Mouse (Mus musculus) stomach, postnatal 0 days (tissue): ENCODE results near the gene Gfra1. TPM values are rescaled to one million over a fixed set of nuclear protein-coding genes. Genes with fewer than 3 reads are reported as not detected.

Experiments
- ATAC-seq: fragments of 200-750 bp; cut with Nextera tagmentation; 2 replicates; pipeline ENCODE4 v1.8.0; 2017; ENCODE audit not compliant: low FRiP score, low TSS enrichment
- DNase-seq: peaks from one replicate; pipeline ENCODE4 v3.0.0-alpha.2; 2016; ENCODE audit warnings: low spot score
- H3K27ac ChIP-seq: fragments of 300-500 bp; sonication (generic); replicated peaks from 2 replicates; pipeline ENCODE4 v1.5.1; 2014; ENCODE audit warnings: mild to moderate bottlenecking, control low read depth
- H3K27me3 ChIP-seq: fragments of 300-500 bp; sonication (generic); 2 replicates; pipeline ENCODE4 v1.6.1; 2014; ENCODE audit warnings: low read length; ENCODE audit not compliant: control insufficient read depth, insufficient read depth
- H3K36me3 ChIP-seq: fragments of 300-500 bp; sonication (generic); 2 replicates; pipeline ENCODE4 v1.6.1; 2014; ENCODE audit warnings: low read length, mixed read lengths; ENCODE audit not compliant: control insufficient read depth, insufficient read depth
- H3K4me1 ChIP-seq: fragments of 300-500 bp; sonication (generic); replicated peaks from 2 replicates; pipeline ENCODE4 v1.6.1; 2014; ENCODE audit warnings: antibody characterized with exemption; ENCODE audit not compliant: control insufficient read depth, insufficient read depth
- H3K4me2 ChIP-seq: fragments of 300-500 bp; sonication (generic); replicated peaks from 2 replicates; pipeline ENCODE4 v1.6.1; 2014; ENCODE audit warnings: low read depth, mild to moderate bottlenecking, control low read depth, moderate library complexity
- H3K4me3 ChIP-seq: fragments of 300-500 bp; sonication (generic); 2 replicates; pipeline ENCODE4 v1.5.1; 2014; ENCODE audit warnings: low read depth, low read length, control low read depth
- H3K9ac ChIP-seq: fragments of 300-500 bp; sonication (generic); 2 replicates; pipeline ENCODE4 v1.6.1; 2014; ENCODE audit warnings: mild to moderate bottlenecking, low read length, control low read depth, mixed read lengths
- H3K9me3 ChIP-seq: fragments of 300-500 bp; sonication (generic); 2 replicates; pipeline ENCODE4 v1.6.1; 2016; ENCODE audit warnings: low read length; ENCODE audit not compliant: control insufficient read depth
- CTCF ChIP-seq: IDR thresholded peaks from 2 replicates; pipeline ENCODE4 v1.5.1; 2016; ENCODE audit warnings: antibody characterized with exemption, low read depth, mild to moderate bottlenecking, moderate library complexity
- EP300 ChIP-seq: optimal IDR thresholded peaks from 2 replicates; pipeline ENCODE3; 2016; ENCODE audit warnings: antibody characterized with exemption
- WGBS: fragments of 180-500 bp; shearing (Covaris S2); extraction: QIAGEN DNeasy Blood & Tissue Kit; methylation state at CpG from one replicate; pipeline ENCODE4 v1.1.7; 2014; 5-methylcytosine and 5-hydroxymethylcytosine counted together
- polyA plus RNA-seq: library from polyadenylated mRNA; unstranded; fragments of >200 nt; fragmentation: Nextera tagmentation; extraction: Ambion mirVana; gene quantifications from 2 replicates; pipeline ENCODE4 v1.2.1, GENCODE M21; 2015

Gfra1 gene
- polyA plus RNA-seq, 1 experiment from 2014 or later: 9.1 TPM

- H3K4me1 ChIP-seq: no peaks in the 10 kb centered on the region
- H3K36me3 ChIP-seq: no peaks in the 10 kb centered on the region
- TF ChIP-seq EP300 (no peak), CTCF (no peak)
- no peak overlapping the region for H3K27ac ChIP-seq
- DNase-seq: no peak
- no peak overlapping the region for H3K9ac ChIP-seq
- H3K4me2 ChIP-seq: no peak overlapping the region
- no peak for ATAC-seq
- H3K27me3 ChIP-seq: no peaks in the 10 kb centered on the region
- 71% methylated on average over 14 of the region's 14 CpGs for WGBS
- no peak overlapping the region for H3K4me3 ChIP-seq
- no peaks in the 10 kb centered on the region for H3K9me3 ChIP-seq
Observed at GRCm38 (mm10) chr19:58295986-58296841, 159.5 kb downstream of the Gfra1 start.

GRCm38 (mm10) chr19:58288145-58288544, 167.6 kb downstream of the Gfra1 start:
- no peak overlapping the region for H3K4me2 ChIP-seq
- DNase-seq: no peak
- no peaks in the 10 kb centered on the region for H3K9me3 ChIP-seq
- no peak overlapping the region for H3K9ac ChIP-seq
- WGBS: 77% methylated on average over 6 of the region's 6 CpGs
- TF ChIP-seq CTCF (no peak), EP300 (no peak)
- no peak for ATAC-seq
- no peaks in the 10 kb centered on the region for H3K36me3 ChIP-seq
- H3K27ac ChIP-seq: no peak overlapping the region
- H3K4me1 ChIP-seq: no peaks in the 10 kb centered on the region
- H3K4me3 ChIP-seq: no peak overlapping the region
- no peaks in the 10 kb centered on the region for H3K27me3 ChIP-seq

DNA sequence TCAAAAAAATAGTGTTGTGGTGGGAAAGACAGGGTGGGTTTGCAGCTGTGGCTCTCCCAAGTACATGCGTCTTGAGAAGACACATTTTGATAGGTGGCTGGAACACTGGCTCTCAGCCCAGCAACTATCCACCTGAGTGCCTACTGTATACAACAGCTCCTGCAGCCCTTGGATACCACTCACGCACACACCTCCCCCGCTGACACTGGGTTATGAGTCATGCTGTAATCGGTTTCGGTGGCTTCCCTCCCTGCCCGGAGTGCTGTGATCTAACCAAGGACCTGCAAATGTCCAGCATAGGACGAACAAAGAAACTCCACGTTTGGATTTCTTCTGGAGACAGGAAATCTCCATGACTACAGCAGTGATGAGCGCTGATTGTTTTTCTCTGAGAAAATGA, 180.4 kb downstream of the Gfra1 start:
- Histone ChIP-seq H3K27ac (no peak overlapping the region), H3K4me1 (no peaks in the 10 kb centered on the region), H3K9ac (no peak overlapping the region), H3K36me3 (no peaks in the 10 kb centered on the region), H3K9me3 (no peaks in the 10 kb centered on the region), H3K27me3 (no peaks in the 10 kb centered on the region), H3K4me2 (no peak overlapping the region), H3K4me3 (no peak overlapping the region)
- no peak for DNase-seq
- ATAC-seq: no peak
- no peak for TF ChIP-seq EP300
- TF ChIP-seq CTCF: no peak
- WGBS: 59% methylated on average over 9 of the region's 9 CpGs

- TF ChIP-seq CTCF (no peak), EP300 (no peak)
- H3K9ac ChIP-seq: no peak overlapping the region
- no peaks in the 10 kb centered on the region for H3K9me3 ChIP-seq
- no peaks in the 10 kb centered on the region for H3K4me1 ChIP-seq
- no peak overlapping the region for H3K4me2 ChIP-seq
- no peaks in the 10 kb centered on the region for H3K36me3 ChIP-seq
- DNase-seq (no peak), ATAC-seq (no peak)
- H3K27me3 ChIP-seq: no peaks in the 10 kb centered on the region
- H3K4me3 ChIP-seq: no peak overlapping the region
- H3K27ac ChIP-seq: no peak overlapping the region
- 70% methylated on average over 8 of the region's 8 CpGs for WGBS
Observed at GRCm38 (mm10) chr19:58271815-58272214, 183.9 kb downstream of the Gfra1 start.

GRCm38 (mm10) chr19:58270778-58271177, 184.9 kb downstream of the Gfra1 start:
- ATAC-seq (no peak), DNase-seq (no peak)
- H3K4me2 ChIP-seq: no peak overlapping the region
- WGBS: 64% methylated on average over 5 of the region's 5 CpGs
- H3K27ac ChIP-seq: no peak overlapping the region
- no peak overlapping the region for H3K9ac ChIP-seq
- no peaks in the 10 kb centered on the region for H3K9me3 ChIP-seq
- no peaks in the 10 kb centered on the region for H3K4me1 ChIP-seq
- no peaks in the 10 kb centered on the region for H3K27me3 ChIP-seq
- H3K36me3 ChIP-seq: no peaks in the 10 kb centered on the region
- H3K4me3 ChIP-seq: no peak overlapping the region
- TF ChIP-seq CTCF (no peak), EP300 (no peak)

DNA sequence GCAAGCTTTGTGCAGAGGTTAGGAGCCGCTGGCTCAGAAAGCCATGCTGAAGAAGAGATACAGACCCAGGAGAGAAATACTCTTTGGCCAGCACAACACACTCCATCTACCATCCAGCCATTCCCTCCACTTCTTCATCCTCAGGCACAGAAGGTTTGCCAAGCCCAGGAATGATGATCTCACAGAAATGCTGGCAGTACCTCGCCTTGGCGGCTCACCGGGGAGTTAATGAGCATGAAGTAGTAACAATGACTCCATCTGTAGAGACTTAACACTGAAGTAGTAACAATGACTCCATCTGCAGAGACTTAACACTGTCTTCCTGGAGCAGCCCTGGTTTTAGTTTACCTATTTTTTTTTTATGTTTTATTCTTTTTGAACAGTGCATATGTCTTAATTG, 187.2 kb downstream of the Gfra1 start:
- no peak overlapping the region for H3K4me3 ChIP-seq
- no peak overlapping the region for H3K9ac ChIP-seq
- H3K27me3 ChIP-seq: no peaks in the 10 kb centered on the region
- H3K4me1 ChIP-seq: no peaks in the 10 kb centered on the region
- no peak overlapping the region for H3K4me2 ChIP-seq
- no peaks in the 10 kb centered on the region for H3K9me3 ChIP-seq
- TF ChIP-seq CTCF (no peak), EP300 (no peak)
- no peak for ATAC-seq
- H3K27ac ChIP-seq: no peak overlapping the region
- DNase-seq: no peak
- WGBS: 85% methylated on average over 4 of the region's 4 CpGs
- no peaks in the 10 kb centered on the region for H3K36me3 ChIP-seq
